Mouse (Mus musculus): ENCODE data around the gene Mief2. TPM values are rescaled to one million over a fixed set of nuclear protein-coding genes. Genes with fewer than 3 reads are reported as not detected.
A peak's percentile ranks its signal among the peaks of the same experiment; 100 is the strongest.

The Mief2 gene
- polyA plus RNA-seq, 1 experiment from 2014 or later: 14.4 TPM

- H3K36me3 ChIP-seq (ENCODE audit: control insufficient read depth, insufficient read depth, low read length): no peaks in the 10 kb centered on the region
- no peak overlapping the region for H3K4me3 ChIP-seq (ENCODE audit: low read depth, low read length)
- no peaks in the 10 kb centered on the region for H3K9me3 ChIP-seq (replicated peaks; ENCODE audit: control insufficient read depth, low read length)
- no peaks in the 10 kb centered on the region for H3K4me1 ChIP-seq (ENCODE audit: control insufficient read depth, insufficient read depth, low read length)
- no peak overlapping the region for H3K4me2 ChIP-seq
- no peak overlapping the region for H3K27ac ChIP-seq (ENCODE audit: low read depth, low read length)
- WGBS (ENCODE audit: insufficient replicate concordance): 82% methylated on average over 2 of the region's 2 CpGs
- no peak overlapping the region for H3K9ac ChIP-seq (ENCODE audit: low read depth, low read length)
- no peaks in the 10 kb centered on the region for H3K27me3 ChIP-seq (ENCODE audit: control insufficient read depth, insufficient read depth, low read length)
- no peak for ATAC-seq (replicated peaks; ENCODE audit: insufficient number of reproducible peaks, low FRiP score, low TSS enrichment)
Observed at GRCm38 (mm10) chr11:60769322-60769721, 41.1 kb downstream of the Mief2 start.

DNA sequence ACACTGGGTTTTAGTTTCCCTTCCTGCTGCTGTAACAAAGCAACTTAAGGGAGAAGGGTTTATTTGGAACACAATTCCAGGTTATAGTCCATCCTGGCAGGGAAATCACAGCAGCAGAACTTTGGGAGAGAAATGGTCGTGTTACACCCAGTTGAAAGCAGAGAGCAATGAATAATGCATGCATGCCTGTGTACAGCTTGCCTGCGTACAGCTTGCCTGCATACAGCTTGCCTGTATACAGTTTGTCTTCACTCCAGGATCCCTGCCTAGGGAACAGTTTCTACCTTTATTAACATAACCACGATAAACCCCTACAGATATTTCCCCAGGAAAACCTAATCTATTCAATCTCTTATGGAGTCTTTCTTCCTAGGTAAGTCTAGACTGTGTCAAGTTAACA lies 42.6 kb downstream of the Mief2 start:
- Histone ChIP-seq H3K4me2 (no peak overlapping the region), H3K9me3 (replicated peaks; ENCODE audit: control insufficient read depth, low read length) (no peaks in the 10 kb centered on the region), H3K27me3 (ENCODE audit: control insufficient read depth, insufficient read depth, low read length) (no peaks in the 10 kb centered on the region), H3K4me3 (ENCODE audit: low read depth, low read length) (no peak overlapping the region), H3K4me1 (ENCODE audit: control insufficient read depth, insufficient read depth, low read length) (peaks cover 10% of the 10 kb centered on the region), H3K9ac (ENCODE audit: low read depth, low read length) (no peak overlapping the region), H3K36me3 (ENCODE audit: control insufficient read depth, insufficient read depth, low read length) (no peaks in the 10 kb centered on the region), H3K27ac (ENCODE audit: low read depth, low read length) (no peak overlapping the region)
- no peak for ATAC-seq (replicated peaks; ENCODE audit: insufficient number of reproducible peaks, low FRiP score, low TSS enrichment)
- 89% methylated on average over 3 of the region's 3 CpGs for WGBS (ENCODE audit: insufficient replicate concordance)

- H3K4me3 ChIP-seq (ENCODE audit: low read depth, low read length): no peak overlapping the region
- H3K9ac ChIP-seq (ENCODE audit: low read depth, low read length): no peak overlapping the region
- no peaks in the 10 kb centered on the region for H3K9me3 ChIP-seq (replicated peaks; ENCODE audit: control insufficient read depth, low read length)
- no peak overlapping the region for H3K4me2 ChIP-seq
- no peak for ATAC-seq (replicated peaks; ENCODE audit: insufficient number of reproducible peaks, low FRiP score, low TSS enrichment)
- H3K27me3 ChIP-seq (ENCODE audit: control insufficient read depth, insufficient read depth, low read length): no peaks in the 10 kb centered on the region
- WGBS (ENCODE audit: insufficient replicate concordance): 79% methylated on average over 4 of the region's 4 CpGs
- H3K36me3 ChIP-seq (ENCODE audit: control insufficient read depth, insufficient read depth, low read length): no peaks in the 10 kb centered on the region
- peaks cover 16% of the 10 kb centered on the region for H3K4me1 ChIP-seq (ENCODE audit: control insufficient read depth, insufficient read depth, low read length)
- no peak overlapping the region for H3K27ac ChIP-seq (ENCODE audit: low read depth, low read length)
Observed at GRCm38 (mm10) chr11:60772161-60772560, 44.0 kb downstream of the Mief2 start.

DNA sequence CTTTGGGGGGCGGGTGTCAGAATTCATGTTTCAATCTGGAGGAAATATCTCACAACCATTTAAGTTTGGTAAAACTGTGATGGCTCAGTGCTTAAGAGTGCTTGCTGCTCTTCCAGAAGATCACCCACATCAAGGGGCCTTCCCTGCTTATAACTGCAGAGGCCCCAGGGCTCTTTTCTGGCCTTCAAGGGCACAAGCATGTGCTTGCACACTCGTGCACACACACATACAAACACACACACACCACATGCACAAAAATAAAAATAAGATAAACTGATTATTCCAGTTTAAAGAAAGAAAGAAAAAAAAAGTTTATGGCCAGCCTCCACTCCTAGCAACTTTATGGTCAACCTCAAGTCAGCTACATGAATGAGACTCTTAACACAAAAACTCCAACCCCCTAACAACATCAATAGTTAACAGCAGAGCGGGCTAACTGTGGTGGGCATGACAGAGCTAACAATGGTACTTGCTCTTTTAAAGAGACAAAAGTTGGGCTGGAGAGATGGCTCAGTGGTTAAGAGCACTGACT lies 46.0 kb downstream of the Mief2 start:
- H3K4me1 ChIP-seq (ENCODE audit: control insufficient read depth, insufficient read depth, low read length): peaks cover 27% of the 10 kb centered on the region
- no peak for ATAC-seq (replicated peaks; ENCODE audit: insufficient number of reproducible peaks, low FRiP score, low TSS enrichment)
- no peaks in the 10 kb centered on the region for H3K27me3 ChIP-seq (ENCODE audit: control insufficient read depth, insufficient read depth, low read length)
- no peak overlapping the region for H3K9ac ChIP-seq (ENCODE audit: low read depth, low read length)
- H3K4me2 ChIP-seq: no peak overlapping the region
- H3K27ac ChIP-seq (ENCODE audit: low read depth, low read length): no peak overlapping the region
- WGBS (ENCODE audit: insufficient replicate concordance): 84% methylated on average over 3 of the region's 3 CpGs
- H3K36me3 ChIP-seq (ENCODE audit: control insufficient read depth, insufficient read depth, low read length): no peaks in the 10 kb centered on the region
- H3K9me3 ChIP-seq (replicated peaks; ENCODE audit: control insufficient read depth, low read length): no peaks in the 10 kb centered on the region
- no peak overlapping the region for H3K4me3 ChIP-seq (ENCODE audit: low read depth, low read length)

- ATAC-seq (replicated peaks; ENCODE audit: insufficient number of reproducible peaks, low FRiP score, low TSS enrichment): no peak
- peaks cover 33% of the 10 kb centered on the region for H3K4me1 ChIP-seq (ENCODE audit: control insufficient read depth, insufficient read depth, low read length)
- H3K36me3 ChIP-seq (ENCODE audit: control insufficient read depth, insufficient read depth, low read length): no peaks in the 10 kb centered on the region
- no peak overlapping the region for H3K9ac ChIP-seq (ENCODE audit: low read depth, low read length)
- no peaks in the 10 kb centered on the region for H3K9me3 ChIP-seq (replicated peaks; ENCODE audit: control insufficient read depth, low read length)
- H3K4me2 ChIP-seq: peak overlapping the region; percentile 78
- 54% methylated on average over 1 of the region's 1 CpGs for WGBS (ENCODE audit: insufficient replicate concordance)
- H3K4me3 ChIP-seq (ENCODE audit: low read depth, low read length): peak overlapping the region; percentile 86
- H3K27ac ChIP-seq (ENCODE audit: low read depth, low read length): no peak overlapping the region
- no peaks in the 10 kb centered on the region for H3K27me3 ChIP-seq (ENCODE audit: control insufficient read depth, insufficient read depth, low read length)
Observed at GRCm38 (mm10) chr11:60774841-60775240, 46.6 kb downstream of the Mief2 start.

GRCm38 (mm10) chr11:60775578-60775977 lies 47.4 kb downstream of the Mief2 start:
- ATAC-seq (replicated peaks; ENCODE audit: insufficient number of reproducible peaks, low FRiP score, low TSS enrichment): no peak
- Histone ChIP-seq H3K4me1 (ENCODE audit: control insufficient read depth, insufficient read depth, low read length) (peaks cover 41% of the 10 kb centered on the region), H3K4me2 (peak overlapping the region; percentile 78), H3K9ac (ENCODE audit: low read depth, low read length) (peak overlapping the region; percentile 83), H3K27ac (ENCODE audit: low read depth, low read length) (peak overlapping the region; percentile 84; the same call in 1 of the 2 replicates), H3K9me3 (replicated peaks; ENCODE audit: control insufficient read depth, low read length) (no peaks in the 10 kb centered on the region), H3K4me3 (ENCODE audit: low read depth, low read length) (peak overlapping the region; percentile 86), H3K27me3 (ENCODE audit: control insufficient read depth, insufficient read depth, low read length) (no peaks in the 10 kb centered on the region), H3K36me3 (ENCODE audit: control insufficient read depth, insufficient read depth, low read length) (no peaks in the 10 kb centered on the region)
- 40% methylated on average over 6 of the region's 6 CpGs for WGBS (ENCODE audit: insufficient replicate concordance)

- Histone ChIP-seq H3K27me3 (ENCODE audit: control insufficient read depth, insufficient read depth, low read length) (no peaks in the 10 kb centered on the region), H3K9ac (ENCODE audit: low read depth, low read length) (peak overlapping the region; percentile 83), H3K4me1 (ENCODE audit: control insufficient read depth, insufficient read depth, low read length) (peaks cover 48% of the 10 kb centered on the region), H3K27ac (ENCODE audit: low read depth, low read length) (peak overlapping the region; percentile 84), H3K36me3 (ENCODE audit: control insufficient read depth, insufficient read depth, low read length) (no peaks in the 10 kb centered on the region), H3K4me2 (peak overlapping the region; percentile 78), H3K4me3 (ENCODE audit: low read depth, low read length) (peak overlapping the region; percentile 86), H3K9me3 (replicated peaks; ENCODE audit: control insufficient read depth, low read length) (no peaks in the 10 kb centered on the region)
- 4% methylated on average over 17 of the region's 17 CpGs for WGBS (ENCODE audit: insufficient replicate concordance)
- no peak for ATAC-seq (replicated peaks; ENCODE audit: insufficient number of reproducible peaks, low FRiP score, low TSS enrichment)
Observed at GRCm38 (mm10) chr11:60776107-60776828, 48.1 kb downstream of the Mief2 start.

- peaks cover 49% of the 10 kb centered on the region for H3K4me1 ChIP-seq (ENCODE audit: control insufficient read depth, insufficient read depth, low read length)
- under 1% methylated on average over 62 of the region's 62 CpGs for WGBS (ENCODE audit: insufficient replicate concordance)
- H3K4me2 ChIP-seq: peak within 1 kb of the TSS; percentile 78
- peak; percentile 89 for ATAC-seq (replicated peaks; ENCODE audit: insufficient number of reproducible peaks, low FRiP score, low TSS enrichment)
- H3K27ac ChIP-seq (ENCODE audit: low read depth, low read length): peak within 1 kb of the TSS; percentile 84
- H3K4me3 ChIP-seq (ENCODE audit: low read depth, low read length): peak within 1 kb of the TSS; percentile 86
- no peaks in the 10 kb centered on the region for H3K9me3 ChIP-seq (replicated peaks; ENCODE audit: control insufficient read depth, low read length)
- no peaks in the 10 kb centered on the region for H3K27me3 ChIP-seq (ENCODE audit: control insufficient read depth, insufficient read depth, low read length)
- no peaks in the 10 kb centered on the region for H3K36me3 ChIP-seq (ENCODE audit: control insufficient read depth, insufficient read depth, low read length)
- peak within 1 kb of the TSS; percentile 83 for H3K9ac ChIP-seq (ENCODE audit: low read depth, low read length)
Observed at GRCm38 (mm10) chr11:60776829-60777740, 48.9 kb downstream of the Mief2 start, which contains the start of the genes Top3a and Smcr8. Gene Top3a, minus strand, starts transcription at chr11:60777365. Gene Smcr8, plus strand, starts transcription at chr11:60777524.

Measured in heart, embryonic 11.5 days (tissue).